Mouse (Mus musculus) heart, adult 11 months (tissue): Measurements from ENCODE around the gene Mum1.

Experiments
- DNase-seq: peaks from one replicate; pipeline ENCODE4 v3.0.0; 2022

Mum1 gene

GRCm38 (mm10) chr10:80252493-80253274, 26.4 kb downstream of the Mum1 start:
- peak; percentile 98 for DNase-seq

GRCm38 (mm10) chr10:80253551-80253950, 27.3 kb downstream of the Mum1 start:
- DNase-seq: peak; percentile 94

GRCm38 (mm10) chr10:80254331-80255297, 28.4 kb downstream of the Mum1 start:
- peak; percentile 94 for DNase-seq

- peak; percentile 95 for DNase-seq
Observed at GRCm38 (mm10) chr10:80255881-80256535, 29.8 kb downstream of the Mum1 start.

GRCm38 (mm10) chr10:80257936-80258335, 31.7 kb downstream of the Mum1 start:
- no peak for DNase-seq

GRCm38 (mm10) chr10:80258752-80259462, 32.7 kb downstream of the Mum1 start:
- peak; percentile 95 for DNase-seq

- no peak for DNase-seq
Observed at GRCm38 (mm10) chr10:80259463-80259805, 33.2 kb downstream of the Mum1 start.

GRCm38 (mm10) chr10:80259861-80260641, 33.8 kb downstream of the Mum1 start:
- DNase-seq: peak; percentile 97

- DNase-seq: peak; percentile 100
Observed at GRCm38 (mm10) chr10:80260642-80261584, 34.7 kb downstream of the Mum1 start, which contains the start of the genes Gamt and Dazap1. Gene Gamt, minus strand, starts transcription at chr10:80261012. Gene Dazap1, plus strand, starts transcription at chr10:80261486.

GRCm38 (mm10) chr10:80261585-80261968, 35.3 kb downstream of the Mum1 start:
- peak; percentile 100 for DNase-seq

- DNase-seq: peak; percentile 95
Observed at GRCm38 (mm10) chr10:80262169-80262568, 35.9 kb downstream of the Mum1 start.

GRCm38 (mm10) chr10:80262776-80263365, 36.6 kb downstream of the Mum1 start:
- DNase-seq: peak; percentile 94

- DNase-seq: peak; percentile 100
Observed at GRCm38 (mm10) chr10:80264341-80265148, 38.3 kb downstream of the Mum1 start.

GRCm38 (mm10) chr10:80265149-80265486, 38.9 kb downstream of the Mum1 start:
- no peak for DNase-seq

- DNase-seq: no peak
Observed at GRCm38 (mm10) chr10:80270099-80270498, 43.9 kb downstream of the Mum1 start.

GRCm38 (mm10) chr10:80270734-80271181, 44.5 kb downstream of the Mum1 start:
- DNase-seq: peak; percentile 94

- peak; percentile 94 for DNase-seq
Observed at GRCm38 (mm10) chr10:80271186-80271843, 45.1 kb downstream of the Mum1 start.

GRCm38 (mm10) chr10:80271870-80272585, 45.8 kb downstream of the Mum1 start:
- DNase-seq: no peak
